Mouse (Mus musculus) intestine, embryonic 14.5 days (tissue): ENCODE measurements at regions not wholly inside any gene's neighbourhood (a gene's known extent, or its start where the extent isn't known, plus 50 kb on each side); places are given as distances from the start of the nearest gene placed in this dataset.

ENCODE experiments used
- ATAC-seq: fragments of 200-750 bp; cut with Nextera tagmentation; replicated peaks from 2 replicates; pipeline ENCODE4 v1.8.0; 2017; ENCODE audit warnings: low read depth, moderate number of reproducible peaks, moderate TSS enrichment, moderate library complexity; ENCODE audit not compliant: low FRiP score, low TSS enrichment
- DNase-seq: peaks from one replicate; pipeline ENCODE4 v3.0.0-alpha.2; 2018; ENCODE audit warnings: low spot score
- H3K27ac ChIP-seq: fragments of 300-500 bp; sonication (generic); 2 replicates; pipeline ENCODE4 v1.5.1; 2014; ENCODE audit warnings: low read depth, mild to moderate bottlenecking, control low read depth
- H3K27me3 ChIP-seq: fragments of 300-500 bp; sonication (generic); replicated peaks from 2 replicates; pipeline ENCODE4 v1.6.1; 2014; ENCODE audit warnings: low read length, control low read depth; ENCODE audit not compliant: control insufficient read depth, insufficient read depth
- H3K36me3 ChIP-seq: fragments of 300-500 bp; sonication (generic); 2 replicates; pipeline ENCODE4 v1.6.1; 2014; ENCODE audit warnings: low read length, control low read depth; ENCODE audit not compliant: control insufficient read depth, insufficient read depth
- H3K4me1 ChIP-seq: fragments of 300-500 bp; sonication (generic); replicated peaks from 2 replicates; pipeline ENCODE4 v1.6.1; 2014; ENCODE audit warnings: low read length, control low read depth, mixed read lengths; ENCODE audit not compliant: control insufficient read depth, insufficient read depth
- H3K4me2 ChIP-seq: fragments of 300-500 bp; sonication (generic); 2 replicates; pipeline ENCODE4 v1.6.1; 2014; ENCODE audit warnings: low read length
- H3K4me3 ChIP-seq: fragments of 300-500 bp; sonication (generic); 2 replicates; pipeline ENCODE4 v1.5.1; 2014; ENCODE audit warnings: low read depth, low read length, control low read depth, mixed read lengths
- H3K9ac ChIP-seq: fragments of 300-500 bp; sonication (generic); 2 replicates; pipeline ENCODE4 v1.6.1; 2014; ENCODE audit warnings: mild to moderate bottlenecking, low read length
- H3K9me3 ChIP-seq: fragments of 300-500 bp; sonication (generic); 2 replicates; pipeline ENCODE4 v1.6.1; 2016; ENCODE audit warnings: low read length, control low read depth; ENCODE audit not compliant: control insufficient read depth
- WGBS: fragments of 180-500 bp; shearing (Covaris S2); extraction: QIAGEN DNeasy Blood & Tissue Kit; methylation state at CpG from one replicate; pipeline ENCODE4 v1.1.7; 2014; 5-methylcytosine and 5-hydroxymethylcytosine counted together

- DNase-seq (no peak), ATAC-seq (no peak)
- no peaks in the 10 kb centered on the region for H3K4me1 ChIP-seq
- 94% methylated on average over 4 of the region's 4 CpGs for whole genome bisulfite sequencing
- H3K27ac ChIP-seq = no peak overlapping the region
- H3K36me3 ChIP-seq = no peaks in the 10 kb centered on the region
- H3K9me3 ChIP-seq = no peaks in the 10 kb centered on the region
- no peak overlapping the region for H3K4me2 ChIP-seq
- no peak overlapping the region for H3K9ac ChIP-seq
- H3K27me3 ChIP-seq = no peaks in the 10 kb centered on the region
- H3K4me3 ChIP-seq = no peak overlapping the region
These were observed 208.7 kb upstream of the Pik3r1 start for GRCm38 (mm10) chr13:101976766-101977165.

GRCm38 (mm10) chr13:101980171-101980835 lies 212.3 kb upstream of the Pik3r1 start:
- Histone ChIP-seq H3K4me1 (no peaks in the 10 kb centered on the region), H3K4me2 (no peak overlapping the region), H3K27ac (no peak overlapping the region), H3K9me3 (peaks cover 7% of the 10 kb centered on the region; the same call in 1 of the 2 replicates), H3K27me3 (no peaks in the 10 kb centered on the region), H3K36me3 (no peaks in the 10 kb centered on the region), H3K9ac (no peak overlapping the region), H3K4me3 (no peak overlapping the region)
- DNase-seq (no peak), ATAC-seq (no peak)
- WGBS = 79% methylated on average over 4 of the region's 4 CpGs

GRCm38 (mm10) chr13:101988637-101989413 lies 220.8 kb upstream of the Pik3r1 start:
- ATAC-seq (no peak), DNase-seq (no peak)
- Histone ChIP-seq H3K4me1 (no peaks in the 10 kb centered on the region), H3K27ac (no peak overlapping the region), H3K36me3 (no peaks in the 10 kb centered on the region), H3K4me3 (no peak overlapping the region), H3K9me3 (no peaks in the 10 kb centered on the region), H3K27me3 (no peaks in the 10 kb centered on the region), H3K9ac (no peak overlapping the region), H3K4me2 (no peak overlapping the region)
- WGBS = 69% methylated on average over 9 of the region's 9 CpGs

- Histone ChIP-seq H3K9me3 (no peaks in the 10 kb centered on the region), H3K27ac (no peak overlapping the region), H3K4me2 (no peak overlapping the region), H3K9ac (no peak overlapping the region), H3K27me3 (no peaks in the 10 kb centered on the region), H3K4me3 (no peak overlapping the region), H3K4me1 (0 out of 2 replicates have a peak, but pooled peaks cover 5% of the 10 kb centered on the region), H3K36me3 (no peaks in the 10 kb centered on the region)
- ATAC-seq (no peak), DNase-seq (no peak)
- 83% methylated on average over 1 of the region's 1 CpGs for WGBS
These were observed 223.7 kb upstream of the Pik3r1 start for GRCm38 (mm10) chr13:101991729-101992128.

- Histone ChIP-seq H3K27ac (no peak overlapping the region), H3K4me3 (no peak overlapping the region), H3K4me1 (0 out of 2 replicates have a peak, but pooled peaks cover 5% of the 10 kb centered on the region), H3K27me3 (no peaks in the 10 kb centered on the region), H3K9me3 (no peaks in the 10 kb centered on the region), H3K36me3 (no peaks in the 10 kb centered on the region), H3K9ac (no peak overlapping the region), H3K4me2 (no peak overlapping the region)
- DNase-seq (no peak), ATAC-seq (no peak)
- 50% methylated on average over 3 of the region's 3 CpGs for WGBS
These were observed 226.8 kb upstream of the Pik3r1 start for GRCm38 (mm10) chr13:101994779-101995178.

GRCm38 (mm10) chr13:101995529-101995928 lies 227.5 kb upstream of the Pik3r1 start:
- Histone ChIP-seq H3K4me1 (0 out of 2 replicates have a peak, but pooled peaks cover 5% of the 10 kb centered on the region), H3K27me3 (no peaks in the 10 kb centered on the region), H3K27ac (no peak overlapping the region), H3K4me3 (no peak overlapping the region), H3K36me3 (no peaks in the 10 kb centered on the region), H3K9me3 (no peaks in the 10 kb centered on the region), H3K4me2 (no peak overlapping the region), H3K9ac (no peak overlapping the region)
- WGBS = 86% methylated on average over 2 of the region's 2 CpGs
- DNase-seq = no peak
- no peak for ATAC-seq

- ATAC-seq = no peak
- Histone ChIP-seq H3K4me3 (no peak overlapping the region), H3K27ac (no peak overlapping the region), H3K9me3 (no peaks in the 10 kb centered on the region), H3K4me2 (no peak overlapping the region), H3K4me1 (0 out of 2 replicates have a peak, but pooled peaks cover 5% of the 10 kb centered on the region), H3K27me3 (no peaks in the 10 kb centered on the region), H3K36me3 (no peaks in the 10 kb centered on the region), H3K9ac (no peak overlapping the region)
- WGBS = 75% methylated on average over 5 of the region's 5 CpGs
- DNase-seq = no peak
These were observed 228.1 kb upstream of the Pik3r1 start for GRCm38 (mm10) chr13:101996144-101996543.

- 0 out of 2 replicates have a peak, but pooled peaks cover 5% of the 10 kb centered on the region for H3K4me1 ChIP-seq
- ATAC-seq (no peak), DNase-seq (no peak)
- H3K4me3 ChIP-seq = no peak overlapping the region
- no peaks in the 10 kb centered on the region for H3K9me3 ChIP-seq
- no peaks in the 10 kb centered on the region for H3K27me3 ChIP-seq
- 90% methylated on average over 2 of the region's 2 CpGs for WGBS
- H3K36me3 ChIP-seq = no peaks in the 10 kb centered on the region
- H3K27ac ChIP-seq = no peak overlapping the region
- no peak overlapping the region for H3K9ac ChIP-seq
- no peak overlapping the region for H3K4me2 ChIP-seq
These were observed 229.4 kb upstream of the Pik3r1 start for GRCm38 (mm10) chr13:101997415-101997814.
